Mouse (Mus musculus) gastrocnemius, adult 18-20 months (tissue): ENCODE data around the gene Glp2r. TPM values are rescaled to one million over a fixed set of nuclear protein-coding genes. Genes with fewer than 3 reads are reported as not detected.

Experiments
- DNase-seq: peaks from one replicate; pipeline ENCODE4 v3.0.0; 2021; ENCODE audit warnings: low spot score
- total RNA-seq, 2 experiments: library from RNA; stranded (reverse); gene quantifications; 2 replicates each; pipeline ENCODE4 v1.2.3; 2021

Glp2r gene
- total RNA-seq, 2 experiments from 2014 or later = 0.43 to 0.59 TPM

- no peak for DNase-seq
Measured at GRCm38 (mm10) chr11:67731056-67731455, 39.9 kb downstream of the Glp2r start.

- peak; percentile 46 for DNase-seq
Measured at GRCm38 (mm10) chr11:67728726-67729125, 42.2 kb downstream of the Glp2r start.

GRCm38 (mm10) chr11:67727095-67727494 is 43.9 kb downstream of the Glp2r start:
- DNase-seq = peak; percentile 68

- DNase-seq = no peak
Measured at GRCm38 (mm10) chr11:67723231-67724013, 47.5 kb downstream of the Glp2r start.

- no peak for DNase-seq
Measured at GRCm38 (mm10) chr11:67722399-67723156, 48.4 kb downstream of the Glp2r start.

- no peak for DNase-seq
Measured at GRCm38 (mm10) chr11:67721485-67721884, 49.5 kb downstream of the Glp2r start.

GRCm38 (mm10) chr11:67715382-67715781 is 55.6 kb downstream of the Glp2r start:
- no peak for DNase-seq

GRCm38 (mm10) chr11:67712976-67713375 is 58.0 kb downstream of the Glp2r start:
- DNase-seq = no peak

- DNase-seq = no peak
Measured at GRCm38 (mm10) chr11:67694703-67695376, 76.1 kb downstream of the Glp2r start, which contains the start of gene Rcvrn. Gene Rcvrn (plus strand): TSS chr11:67695326.

GRCm38 (mm10) chr11:67686109-67686508 is 84.8 kb downstream of the Glp2r start:
- DNase-seq = no peak

GRCm38 (mm10) chr11:67681871-67682270 is 89.1 kb downstream of the Glp2r start:
- no peak for DNase-seq

- DNase-seq = no peak
Measured at GRCm38 (mm10) chr11:67679930-67680329, 91.0 kb downstream of the Glp2r start.

- no peak for DNase-seq
Measured at GRCm38 (mm10) chr11:67679300-67679699, 91.7 kb downstream of the Glp2r start.

- peak; percentile 65 for DNase-seq
Measured at GRCm38 (mm10) chr11:67675562-67676540, 95.1 kb downstream of the Glp2r start.

- no peak for DNase-seq
Measured at GRCm38 (mm10) chr11:67672140-67672539, 98.8 kb downstream of the Glp2r start.

GRCm38 (mm10) chr11:67670031-67670430 is 100.9 kb downstream of the Glp2r start:
- no peak for DNase-seq

- no peak for DNase-seq
Measured at GRCm38 (mm10) chr11:67668460-67669007, 102.4 kb downstream of the Glp2r start.

GRCm38 (mm10) chr11:67667531-67668332 is 103.2 kb downstream of the Glp2r start:
- DNase-seq = peak; percentile 72

GRCm38 (mm10) chr11:67666129-67666528 is 104.8 kb downstream of the Glp2r start:
- DNase-seq = no peak

GRCm38 (mm10) chr11:67664918-67665317 is 106.0 kb downstream of the Glp2r start:
- DNase-seq = no peak
